ENCODE assay signal across 8 mouse cellular contexts in genomic region chr8:104028626-104029025, GRCm38 (mm10).
DNase-seq lines count a peak whose midpoint lies in the region; ATAC-seq and TF ChIP-seq lines count a peak whose summit lies in the region.

No protein-coding gene starts in this region.

- no peaks in the 10 kb centered on the region for H3K36me3 ChIP-seq in C2C12 (ENCODE audit: control insufficient read depth, insufficient read depth)
- H3K36me3 ChIP-seq in forebrain, embryonic 12.5 days (replicated peaks): no peaks in the 10 kb centered on the region
- H3K36me3 ChIP-seq in heart, embryonic 15.5 days: no peaks in the 10 kb centered on the region
- H3K36me3 ChIP-seq in kidney, postnatal 0 days (ENCODE audit: insufficient read depth, low read length): no peaks in the 10 kb centered on the region
- no peaks in the 10 kb centered on the region for H3K36me3 ChIP-seq in liver, embryonic 11.5 days (ENCODE audit: control insufficient read depth, insufficient read depth, low read length)
- H3K36me3 ChIP-seq in neural tube, embryonic 11.5 days (ENCODE audit: control insufficient read depth, insufficient read depth, low read length): no peaks in the 10 kb centered on the region
- H3K36me3 ChIP-seq in stomach, embryonic 16.5 days (ENCODE audit: control insufficient read depth, insufficient read depth, low read length): no peaks in the 10 kb centered on the region

- ATAC-seq in forebrain, embryonic 12.5 days (ENCODE audit: low FRiP score): peak; percentile 92
- ATAC-seq in heart, embryonic 15.5 days (replicated peaks; ENCODE audit: insufficient number of reproducible peaks, insufficient read depth, low FRiP score, low read depth): peak; percentile 83
- ATAC-seq in kidney, postnatal 0 days (replicated peaks; ENCODE audit: low FRiP score, low read depth): peak; percentile 82
- ATAC-seq in liver, embryonic 11.5 days (replicated peaks; ENCODE audit: low FRiP score): peak; percentile 72
- peak; percentile 83 for ATAC-seq in neural tube, embryonic 11.5 days (ENCODE audit: insufficient read depth, low FRiP score, low TSS enrichment)
- ATAC-seq in stomach, embryonic 16.5 days (ENCODE audit: insufficient read depth, low FRiP score): peak; percentile 86

- H3K4me3 ChIP-seq in C2C12 (ENCODE audit: insufficient read depth, poor library complexity, severe bottlenecking): no peak overlapping the region
- no peak overlapping the region for H3K4me3 ChIP-seq in forebrain, embryonic 12.5 days (replicated peaks)
- peak overlapping the region; percentile 23; the same call in 1 of the 2 replicates for H3K4me3 ChIP-seq in heart, embryonic 15.5 days
- no peak overlapping the region for H3K4me3 ChIP-seq in kidney, postnatal 0 days (replicated peaks; ENCODE audit: low read depth, low read length)
- H3K4me3 ChIP-seq in liver, embryonic 11.5 days (ENCODE audit: low read depth, low read length): no peak overlapping the region
- no peak overlapping the region for H3K4me3 ChIP-seq in neural tube, embryonic 11.5 days (ENCODE audit: low read depth, low read length)
- H3K4me3 ChIP-seq in stomach, embryonic 16.5 days (replicated peaks; ENCODE audit: low read length): peak overlapping the region; percentile 27

- DNase-seq in c-Kit-positive CD71-positive TER-119-negative erythroid progenitor cells, embryonic 14.5 days (ENCODE audit: low read depth): peak; percentile 7
- peak; percentile 92 for DNase-seq in kidney, postnatal 0 days (ENCODE audit: low spot score)
- peak; percentile 82 for DNase-seq in liver, embryonic 11.5 days (ENCODE audit: low spot score)
- DNase-seq in neural tube, embryonic 11.5 days (ENCODE audit: low spot score): peak; percentile 92

- H3K79me3 ChIP-seq in C2C12 (ENCODE audit: low read depth): no peaks in the 10 kb centered on the region

- 0 out of 2 replicates have a peak, but pooled peaks cover 3% of the 10 kb centered on the region for H3K4me1 ChIP-seq in forebrain, embryonic 12.5 days
- peaks cover 5% of the 10 kb centered on the region for H3K4me1 ChIP-seq in heart, embryonic 15.5 days (replicated peaks)
- H3K4me1 ChIP-seq in kidney, postnatal 0 days (replicated peaks; ENCODE audit: insufficient read depth, low read length): 0 out of 2 replicates have a peak, but pooled peaks cover 4% of the 10 kb centered on the region
- H3K4me1 ChIP-seq in liver, embryonic 11.5 days (replicated peaks; ENCODE audit: control insufficient read depth, insufficient read depth, low read length): no peaks in the 10 kb centered on the region
- 0 out of 2 replicates have a peak, but pooled peaks cover 3% of the 10 kb centered on the region for H3K4me1 ChIP-seq in neural tube, embryonic 11.5 days (ENCODE audit: control insufficient read depth, insufficient read depth, low read length)
- H3K4me1 ChIP-seq in stomach, embryonic 16.5 days (ENCODE audit: control insufficient read depth, insufficient read depth, low read length): peaks cover 5% of the 10 kb centered on the region; the same call in 1 of the 2 replicates

- H3K4me2 ChIP-seq in forebrain, embryonic 12.5 days: peak overlapping the region; percentile 43
- peak overlapping the region; percentile 54 for H3K4me2 ChIP-seq in heart, embryonic 15.5 days
- H3K4me2 ChIP-seq in kidney, postnatal 0 days (ENCODE audit: low read length): peak overlapping the region; percentile 32; the same call in 1 of the 2 replicates
- peak overlapping the region; percentile 9; the same call in 1 of the 2 replicates for H3K4me2 ChIP-seq in liver, embryonic 11.5 days
- peak overlapping the region; percentile 31; the same call in 1 of the 2 replicates for H3K4me2 ChIP-seq in neural tube, embryonic 11.5 days (ENCODE audit: low read depth)
- peak overlapping the region; percentile 50 for H3K4me2 ChIP-seq in stomach, embryonic 16.5 days (ENCODE audit: low read depth, low read length)

- no peaks in the 10 kb centered on the region for H3K79me2 ChIP-seq in C2C12 (ENCODE audit: control insufficient read depth, insufficient read depth)

- peaks cover 9% of the 10 kb centered on the region; the same call in 1 of the 2 replicates for H3K9me3 ChIP-seq in forebrain, embryonic 12.5 days
- H3K9me3 ChIP-seq in heart, embryonic 15.5 days (replicated peaks): 0 out of 2 replicates have a peak, but pooled peaks cover 13% of the 10 kb centered on the region
- H3K9me3 ChIP-seq in kidney, postnatal 0 days (replicated peaks; ENCODE audit: low read length): no peaks in the 10 kb centered on the region
- peaks cover 9% of the 10 kb centered on the region for H3K9me3 ChIP-seq in liver, embryonic 11.5 days (ENCODE audit: control insufficient read depth, low read length)
- 0 out of 2 replicates have a peak, but pooled peaks cover 4% of the 10 kb centered on the region for H3K9me3 ChIP-seq in neural tube, embryonic 11.5 days (ENCODE audit: control insufficient read depth, low read length)
- peaks cover 6% of the 10 kb centered on the region for H3K9me3 ChIP-seq in stomach, embryonic 16.5 days (replicated peaks; ENCODE audit: control insufficient read depth, low read length)

- no peak overlapping the region for H3ac ChIP-seq in C2C12 (ENCODE audit: control insufficient read depth, insufficient read length, low read depth)

- H3K27me3 ChIP-seq in C2C12 (ENCODE audit: control insufficient read depth, insufficient read depth, insufficient read length): no peaks in the 10 kb centered on the region
- peaks cover 14% of the 10 kb centered on the region; the same call in 1 of the 2 replicates for H3K27me3 ChIP-seq in forebrain, embryonic 12.5 days
- H3K27me3 ChIP-seq in heart, embryonic 15.5 days: peaks cover 3% of the 10 kb centered on the region; the same call in 1 of the 2 replicates
- no peaks in the 10 kb centered on the region for H3K27me3 ChIP-seq in kidney, postnatal 0 days (ENCODE audit: insufficient read depth, low read length)
- no peaks in the 10 kb centered on the region for H3K27me3 ChIP-seq in liver, embryonic 11.5 days (replicated peaks; ENCODE audit: control insufficient read depth, insufficient read depth, low read length)
- no peaks in the 10 kb centered on the region for H3K27me3 ChIP-seq in neural tube, embryonic 11.5 days (ENCODE audit: control insufficient read depth, insufficient read depth, low read length)
- H3K27me3 ChIP-seq in stomach, embryonic 16.5 days (ENCODE audit: control insufficient read depth, insufficient read depth, low read length): no peaks in the 10 kb centered on the region

- H3K9ac ChIP-seq in forebrain, embryonic 12.5 days: no peak overlapping the region
- no peak overlapping the region for H3K9ac ChIP-seq in heart, embryonic 15.5 days
- no peak overlapping the region for H3K9ac ChIP-seq in kidney, postnatal 0 days (ENCODE audit: low read depth, low read length)
- H3K9ac ChIP-seq in liver, embryonic 11.5 days (ENCODE audit: low read depth, low read length): no peak overlapping the region
- no peak overlapping the region for H3K9ac ChIP-seq in neural tube, embryonic 11.5 days (ENCODE audit: low read length)
- peak overlapping the region; percentile 61; the same call in 1 of the 2 replicates for H3K9ac ChIP-seq in stomach, embryonic 16.5 days (ENCODE audit: low read length)

- 2% methylated on average over 22 of the region's 22 CpGs for WGBS in forebrain, embryonic 12.5 days
- 2% methylated on average over 22 of the region's 22 CpGs for WGBS in heart, embryonic 15.5 days
- 3% methylated on average over 22 of the region's 22 CpGs for WGBS in kidney, postnatal 0 days
- 3% methylated on average over 22 of the region's 22 CpGs for WGBS in liver, embryonic 11.5 days
- WGBS in neural tube, embryonic 11.5 days: 3% methylated on average over 22 of the region's 22 CpGs
- WGBS in stomach, embryonic 16.5 days: 1% methylated on average over 22 of the region's 22 CpGs

- peak; percentile 81 for TF ChIP-seq CTCF in C2C12 (IDR thresholded peaks at IDR 0.05; ENCODE audit: control insufficient read depth, insufficient read depth, insufficient read length)
- TF ChIP-seq CTCF in kidney, postnatal 0 days (IDR thresholded peaks at IDR 0.05; ENCODE audit: low read depth): peak; percentile 99

- H3K27ac ChIP-seq in forebrain, embryonic 12.5 days: no peak overlapping the region
- no peak overlapping the region for H3K27ac ChIP-seq in heart, embryonic 15.5 days
- H3K27ac ChIP-seq in kidney, postnatal 0 days: no peak overlapping the region
- H3K27ac ChIP-seq in liver, embryonic 11.5 days (ENCODE audit: low read depth, low read length): no peak overlapping the region
- no peak overlapping the region for H3K27ac ChIP-seq in neural tube, embryonic 11.5 days (ENCODE audit: low read depth, low read length)
- H3K27ac ChIP-seq in stomach, embryonic 16.5 days (ENCODE audit: low read length): no peak overlapping the region

TF ChIP-seq in C2C12, 6 proteins besides CTCF, POLR2A, EP300 and RAD21:
- TF ChIP-seq CEBPB (IDR thresholded peaks at IDR 0.05; ENCODE audit: low read depth) (no peak), MYOG (IDR thresholded peaks at IDR 0.05; ENCODE audit: control insufficient read depth, extremely low read depth, insufficient read length) (no peak), MYOD1 (IDR thresholded peaks at IDR 0.05; ENCODE audit: control insufficient read depth, insufficient read length, low read depth) (no peak), FOSL1 (IDR thresholded peaks at IDR 0.05; ENCODE audit: insufficient read depth, low read length, poor library complexity, severe bottlenecking) (no peak), MAX (IDR thresholded peaks at IDR 0.05) (no peak), USF1 (IDR thresholded peaks at IDR 0.05; ENCODE audit: low read depth) (no peak)

Comparison
In these comparisons a context has a peak if more than half of its experiments do, and no peak if none do; other contexts are left out.
1. H3K4me3 ChIP-seq: peak in heart, embryonic 15.5 days (single experiment) and stomach, embryonic 16.5 days (single experiment); none in C2C12 (single experiment), forebrain, embryonic 12.5 days (single experiment), kidney, postnatal 0 days (single experiment), liver, embryonic 11.5 days (single experiment) and neural tube, embryonic 11.5 days (single experiment).
2. DNase-seq: peak in every context shown above with its lines; median percentile 92 in kidney, postnatal 0 days; 92 in neural tube, embryonic 11.5 days; 82 in liver, embryonic 11.5 days; 7 in c-Kit-positive CD71-positive TER-119-negative erythroid progenitor cells, embryonic 14.5 days.
3. Peak in every context shown above with its lines, with median percentiles within 50 percentile points of each other: ATAC-seq and H3K4me2 ChIP-seq.